Mouse (Mus musculus): ENCODE results near the gene Skap1.
"Not testable (repeated sequence)": the region's sequence is repeated elsewhere in the genome, so short reads cannot be mapped to it uniquely, and the experiment has no call there.

Gene Skap1

DNA sequence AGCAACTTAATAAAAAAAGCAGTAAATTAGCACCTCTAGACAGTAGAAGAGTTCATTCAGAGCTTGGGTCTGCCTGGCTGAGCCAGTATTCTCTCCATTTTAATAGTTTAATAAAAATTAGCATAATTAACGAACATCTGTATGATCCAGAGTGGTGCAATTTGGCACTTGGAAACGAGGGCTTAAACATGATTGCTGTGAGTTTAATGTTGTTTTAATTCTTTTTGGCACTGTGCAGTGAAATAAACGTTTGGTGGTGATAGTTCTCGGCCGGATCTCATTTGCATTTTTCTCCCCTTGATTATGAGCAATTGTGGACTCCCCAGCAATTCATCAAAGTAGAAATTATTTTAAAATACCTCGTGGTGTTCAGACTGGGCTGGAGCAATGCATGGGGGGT, 282.3 kb downstream of the Skap1 start:
- DNase-seq (ENCODE audit: low spot score in 2 of 2) = no peak

DNA sequence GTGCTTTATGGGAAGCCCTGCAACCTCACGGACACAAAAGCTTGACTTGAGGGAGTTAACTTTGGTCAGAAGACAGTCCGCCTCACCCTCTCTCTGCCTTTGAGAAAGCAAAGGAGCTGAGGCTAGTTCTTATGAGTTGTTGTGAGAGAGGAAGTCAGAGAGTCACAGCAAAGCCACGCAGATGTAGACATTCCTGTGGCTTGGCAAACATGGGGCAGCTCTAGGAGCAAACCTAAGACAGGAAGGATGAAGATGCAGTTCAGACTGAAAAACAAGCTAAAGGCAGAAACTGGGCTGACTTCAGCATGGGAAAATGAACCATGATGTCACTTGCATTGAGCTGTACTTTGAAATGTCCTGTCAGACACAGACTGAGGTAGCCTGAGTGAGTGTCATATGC, 283.2 kb downstream of the Skap1 start:
- no peak for DNase-seq (ENCODE audit: low spot score in 2 of 2)

DNA sequence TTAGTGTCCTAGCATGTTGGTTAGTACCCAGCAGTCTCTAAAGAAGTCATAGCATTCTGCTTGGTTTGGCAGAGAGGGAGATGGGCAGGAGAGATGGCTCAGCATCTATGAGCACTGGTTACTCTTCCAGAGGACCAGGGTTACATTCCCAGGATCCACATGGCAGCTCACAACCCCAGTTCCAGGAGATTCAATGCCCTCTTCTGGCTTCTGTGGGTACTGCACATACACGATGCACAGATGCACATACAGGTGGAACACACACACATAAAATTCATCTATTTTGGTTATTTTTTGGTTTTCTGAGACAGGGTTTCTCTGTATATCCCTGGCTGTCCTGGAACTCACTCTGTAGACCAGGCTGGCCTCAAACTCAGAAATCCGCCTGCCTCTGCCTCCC, 290.9 kb downstream of the Skap1 start:
- no peak for DNase-seq (ENCODE audit: low spot score in 2 of 2)

DNA sequence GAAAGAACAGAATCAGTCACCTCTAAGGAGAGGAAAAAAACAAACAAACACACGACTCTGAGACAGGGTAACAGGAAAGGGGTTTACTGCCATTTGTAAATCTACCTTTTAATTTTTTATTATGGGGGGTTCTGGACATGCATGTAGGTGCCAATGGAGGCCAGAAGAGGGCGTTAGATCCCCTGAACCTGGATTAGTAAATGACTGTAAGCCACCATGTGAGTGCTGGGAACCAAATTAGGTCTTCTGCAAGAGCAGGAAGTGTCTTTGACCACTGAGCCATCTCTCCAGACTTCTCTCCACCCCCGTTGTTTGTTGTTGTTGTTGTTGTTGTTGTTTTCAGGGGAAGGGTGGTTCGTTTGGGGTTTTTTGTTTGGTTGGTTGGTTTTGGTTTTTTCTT, 293.0 kb downstream of the Skap1 start:
- DNase-seq (ENCODE audit: low spot score in 2 of 2) = no peak

DNA sequence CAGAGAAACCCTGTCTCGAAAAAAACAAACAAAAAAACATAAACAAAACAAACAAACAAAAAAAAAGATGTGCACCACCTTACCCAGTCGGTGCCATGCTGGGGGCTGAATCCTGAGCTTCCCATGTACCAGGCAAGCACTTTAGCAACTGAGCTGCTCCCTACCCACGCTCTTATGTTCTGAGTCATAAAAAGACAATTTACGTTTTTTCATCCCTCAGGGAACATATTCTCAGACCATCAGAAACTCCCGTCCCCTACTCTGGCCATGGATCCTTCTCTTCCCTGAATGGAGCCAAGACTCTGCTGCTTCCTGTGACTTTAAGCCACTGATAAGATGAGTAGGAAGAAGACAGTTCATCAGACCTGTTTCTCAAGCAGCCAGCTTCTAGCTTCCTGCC, 294.0 kb downstream of the Skap1 start:
- no peak for DNase-seq (ENCODE audit: low spot score in 2 of 2)

DNA sequence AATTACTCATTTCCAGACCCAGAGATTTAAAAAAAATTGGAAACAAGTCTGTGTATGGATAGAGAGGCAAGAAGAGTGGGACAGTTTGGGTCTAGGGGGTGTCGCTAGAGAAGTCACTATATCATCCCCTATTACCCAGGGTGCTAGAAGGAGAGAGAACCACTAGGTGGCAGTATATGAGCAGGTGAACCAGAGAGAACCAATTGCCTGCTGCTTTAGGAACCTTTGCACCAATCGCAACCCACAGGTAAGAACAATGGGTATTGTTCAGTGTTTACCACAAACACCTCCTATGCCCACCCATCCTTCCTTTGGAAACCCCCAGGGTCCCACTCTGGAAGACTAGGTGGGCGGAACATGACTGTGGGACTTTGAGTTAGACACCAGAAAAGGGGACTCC, 295.6 kb downstream of the Skap1 start:
- peak; percentile 69 to 78 for DNase-seq (ENCODE audit: low spot score in 2 of 2)

DNA sequence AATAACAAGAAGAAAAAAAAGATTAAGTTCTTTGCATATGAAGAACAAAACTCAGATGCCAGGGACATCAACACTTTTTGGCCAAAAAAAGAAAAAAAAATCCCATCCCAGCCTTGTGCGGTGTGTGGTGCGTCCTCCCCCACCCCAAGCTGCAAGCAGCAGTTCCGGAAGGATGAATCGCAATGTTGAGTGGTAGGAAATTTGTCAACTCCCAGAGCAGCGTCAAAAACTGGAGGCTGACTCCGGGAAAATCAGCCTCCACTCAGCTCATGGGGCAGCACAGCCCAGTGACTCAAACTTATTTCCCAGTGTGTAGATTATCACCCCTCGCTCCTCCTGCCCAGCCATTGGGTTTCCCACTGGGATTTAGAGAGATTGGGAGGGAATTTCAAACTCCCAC, 297.6 kb downstream of the Skap1 start:
- no peak for DNase-seq (ENCODE audit: low spot score in 2 of 2)

DNA sequence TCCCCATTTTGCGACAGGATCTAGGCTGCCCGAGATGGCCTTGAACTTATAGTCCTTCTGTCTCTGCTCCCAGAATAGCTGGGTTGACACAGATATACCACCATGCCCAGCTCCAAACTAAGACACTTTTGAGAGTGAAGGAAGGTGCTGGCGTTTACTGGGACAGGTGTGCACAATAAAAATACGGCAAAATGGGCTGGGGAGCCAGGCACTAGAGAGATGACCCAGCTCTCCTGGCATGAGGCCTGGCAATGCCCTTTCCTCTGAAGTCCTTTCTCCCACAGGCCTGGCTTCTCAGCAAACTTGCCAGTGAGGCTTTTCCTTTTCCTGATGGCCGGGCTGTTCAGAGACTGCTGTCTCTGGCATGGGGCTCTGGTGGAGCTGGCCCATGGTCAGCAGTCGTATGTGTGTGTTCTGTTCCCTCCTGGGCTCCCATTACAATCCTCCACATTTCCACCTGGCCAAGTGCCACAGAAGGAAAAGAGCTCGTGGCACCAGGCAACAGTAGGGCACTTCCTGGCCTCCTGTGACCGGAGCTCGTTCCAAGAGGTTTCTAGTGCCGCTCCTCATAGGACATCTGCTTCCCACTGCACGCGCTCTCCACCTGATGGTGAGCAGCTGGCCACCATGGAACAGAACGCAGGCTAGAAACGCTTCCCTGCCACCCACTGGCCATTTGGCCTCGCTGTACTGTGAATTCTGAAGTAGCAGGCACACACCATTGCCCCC, 298.5 kb downstream of the Skap1 start:
- DNase-seq (ENCODE audit: low spot score in 2 of 2) = peak in 1 of 2 experiments; percentile 11

DNA sequence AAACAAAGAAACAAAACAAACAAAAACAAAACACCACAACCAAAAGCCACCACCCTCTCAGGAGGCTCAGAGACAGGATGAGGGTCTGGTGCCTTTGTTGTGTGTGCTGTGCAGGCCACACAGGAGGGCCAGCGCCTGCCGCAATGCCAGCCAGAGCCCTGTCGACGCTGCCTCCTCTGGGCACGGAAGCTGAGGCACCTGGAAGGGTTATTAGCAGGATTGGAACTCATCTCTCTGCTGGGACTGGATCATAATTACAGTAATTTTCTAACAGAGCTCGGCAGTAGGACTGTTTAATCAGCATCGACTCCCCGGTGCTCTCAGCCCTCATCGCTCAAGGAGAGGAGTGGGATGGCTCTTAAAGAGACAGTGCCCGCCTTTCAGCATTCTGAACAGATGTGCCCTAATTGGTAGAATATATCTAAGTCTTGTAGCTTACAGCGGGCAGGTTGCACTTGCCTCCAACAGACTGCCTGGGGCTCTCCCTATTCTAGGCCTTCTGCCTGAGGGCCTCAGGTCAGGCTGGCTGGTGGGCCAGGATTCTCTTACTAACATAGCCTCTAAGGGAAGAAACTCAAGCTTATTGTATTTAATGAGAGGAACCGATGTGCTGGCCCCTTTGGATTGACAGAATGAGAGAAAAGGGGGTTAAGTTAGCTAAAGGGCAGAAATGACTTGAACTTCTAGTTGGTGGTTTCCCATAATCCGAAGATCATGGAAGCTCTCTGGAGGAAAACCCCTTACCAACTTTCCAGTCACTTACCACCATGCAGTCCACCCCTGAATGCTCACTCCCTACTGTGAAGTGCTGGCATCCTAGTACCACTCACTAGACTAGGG, 300.3 kb downstream of the Skap1 start:
- no peak for DNase-seq (ENCODE audit: low spot score in 2 of 2)

DNA sequence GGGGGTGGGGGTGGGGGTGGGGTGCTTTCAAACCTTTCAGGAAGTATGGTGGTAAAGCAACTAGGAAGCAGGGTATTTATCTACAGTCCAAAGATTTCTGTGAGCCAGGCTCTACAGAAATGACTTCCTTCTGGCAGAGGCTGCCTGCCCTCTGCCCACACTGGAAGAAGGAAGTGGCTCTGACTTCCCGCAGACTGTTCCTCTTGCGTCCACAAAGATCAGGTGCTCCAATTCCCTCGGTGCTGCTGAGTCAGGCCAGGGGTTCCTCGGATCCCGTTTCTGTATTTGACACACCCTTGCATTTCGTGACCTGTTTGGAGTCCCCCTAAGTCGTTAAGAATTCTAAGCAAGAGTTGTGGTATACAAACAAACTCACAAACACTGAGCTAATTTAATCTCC, 301.3 kb downstream of the Skap1 start:
- peak; percentile 50 to 78 for DNase-seq (ENCODE audit: low spot score in 2 of 2)

DNA sequence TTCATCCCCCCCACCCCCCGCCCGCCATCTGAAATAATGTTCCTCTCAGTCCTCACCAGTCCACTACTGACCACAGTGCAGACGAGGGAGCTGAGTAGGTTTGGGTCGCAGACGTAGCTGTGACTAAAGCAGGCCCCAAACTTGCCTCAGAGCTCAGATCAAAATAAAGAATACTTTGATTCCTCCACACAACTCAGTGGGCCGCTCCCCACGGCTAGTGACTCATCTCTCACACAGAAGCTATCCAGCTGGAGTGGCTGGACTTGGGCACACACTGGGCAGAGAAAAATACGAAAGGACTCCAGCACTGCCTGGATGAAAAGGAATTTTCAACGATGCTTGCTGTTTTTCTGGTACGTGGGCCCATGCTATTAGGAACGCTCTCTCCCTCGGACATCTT, 302.2 kb downstream of the Skap1 start:
- no peak for DNase-seq (ENCODE audit: low spot score in 2 of 2)

DNA sequence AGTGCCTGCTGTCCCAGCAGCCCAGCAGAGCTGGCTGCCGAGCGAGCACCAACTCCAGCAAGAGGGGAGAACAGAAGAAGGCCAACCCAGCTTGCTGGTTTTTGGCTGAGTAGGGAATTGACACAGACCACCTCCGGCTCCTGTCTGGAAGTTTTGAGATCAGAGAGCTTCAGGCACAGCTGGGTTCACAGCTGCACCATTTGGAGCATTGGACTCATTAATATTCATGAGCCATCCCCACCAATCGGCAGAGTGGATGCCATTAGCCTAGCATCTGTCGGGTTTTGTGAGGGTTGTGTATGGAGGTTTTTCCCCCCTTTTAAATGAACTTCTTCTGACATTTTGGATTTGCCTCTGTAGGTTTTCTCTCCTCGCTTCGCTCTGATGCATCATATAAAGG, 302.7 kb downstream of the Skap1 start:
- DNase-seq (ENCODE audit: low spot score in 2 of 2) = no peak

DNA sequence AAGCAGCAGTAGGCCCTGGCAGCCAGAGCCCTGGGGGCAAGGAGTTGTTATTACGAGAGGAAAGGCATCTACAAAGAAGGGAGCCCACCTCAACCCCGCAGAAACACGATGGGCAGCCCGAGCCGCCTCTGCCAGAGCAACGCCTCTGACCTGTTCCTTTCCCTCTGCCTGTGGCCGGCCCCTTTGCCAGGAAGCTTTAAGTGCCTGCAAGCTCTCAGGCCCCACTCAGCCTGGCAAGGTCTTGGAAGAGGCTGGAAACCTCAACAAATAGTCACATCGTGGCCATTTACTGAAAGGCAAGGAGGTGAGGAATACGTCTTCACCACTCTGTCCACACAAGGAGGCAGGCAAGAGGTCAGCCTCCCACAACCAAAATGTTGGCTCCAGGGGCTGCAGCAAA, 303.8 kb downstream of the Skap1 start:
- no peak for DNase-seq (ENCODE audit: low spot score in 2 of 2)

DNA sequence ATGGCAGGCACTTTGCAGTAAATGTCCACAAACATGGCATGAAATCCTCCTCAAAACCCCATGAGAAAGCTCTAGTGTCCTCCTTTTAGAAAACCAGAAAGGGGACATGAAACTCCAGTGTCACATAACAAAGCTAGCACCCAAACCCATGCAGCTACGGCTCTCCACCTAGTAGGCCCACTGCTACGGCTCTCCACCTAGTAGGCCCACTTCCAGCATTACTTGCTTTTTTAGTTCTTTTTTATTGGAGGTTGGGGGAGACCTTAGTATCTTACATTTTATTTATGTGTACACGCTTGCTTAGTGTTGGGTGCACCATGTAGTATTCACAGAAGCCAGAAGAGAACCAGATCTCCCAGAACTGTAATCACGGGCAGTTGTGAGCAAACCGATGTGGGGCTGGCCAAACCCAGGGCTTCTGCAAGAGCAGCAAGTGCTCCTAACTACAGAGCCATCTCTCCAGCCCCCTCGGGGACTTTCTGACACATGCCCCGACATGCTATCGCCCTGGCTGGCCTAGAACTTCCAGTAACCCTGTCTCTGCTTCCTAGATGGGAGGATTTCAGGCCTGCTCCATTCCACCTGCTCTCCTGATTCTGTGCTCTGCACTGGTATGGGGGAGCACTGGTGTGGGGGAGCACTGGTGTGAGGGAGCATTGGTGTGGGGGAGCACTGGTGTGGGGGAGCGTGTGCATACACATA, 307.0 kb downstream of the Skap1 start:
- DNase-seq (ENCODE audit: low spot score in 2 of 2) = no peak

DNA sequence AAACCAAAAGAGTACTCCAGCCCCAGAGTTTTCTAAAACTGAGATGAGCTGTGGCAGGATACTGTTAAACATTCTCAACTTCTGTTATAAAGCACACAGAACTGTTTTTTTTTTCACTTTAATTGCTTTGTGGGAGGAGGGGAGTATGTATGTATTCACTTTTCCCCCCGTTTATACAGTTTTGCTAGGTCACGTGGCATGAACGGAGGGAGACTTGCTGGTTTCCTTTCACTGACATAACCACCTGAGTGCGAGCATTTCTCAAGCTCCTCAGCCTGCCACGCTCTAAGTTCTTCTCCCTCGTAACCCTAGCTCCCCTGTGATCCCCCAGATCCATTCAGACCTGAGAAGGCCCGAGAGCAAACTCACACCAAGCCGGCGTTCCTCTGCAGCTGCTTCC, 308.0 kb downstream of the Skap1 start:
- no peak for DNase-seq (ENCODE audit: low spot score in 2 of 2)

DNA sequence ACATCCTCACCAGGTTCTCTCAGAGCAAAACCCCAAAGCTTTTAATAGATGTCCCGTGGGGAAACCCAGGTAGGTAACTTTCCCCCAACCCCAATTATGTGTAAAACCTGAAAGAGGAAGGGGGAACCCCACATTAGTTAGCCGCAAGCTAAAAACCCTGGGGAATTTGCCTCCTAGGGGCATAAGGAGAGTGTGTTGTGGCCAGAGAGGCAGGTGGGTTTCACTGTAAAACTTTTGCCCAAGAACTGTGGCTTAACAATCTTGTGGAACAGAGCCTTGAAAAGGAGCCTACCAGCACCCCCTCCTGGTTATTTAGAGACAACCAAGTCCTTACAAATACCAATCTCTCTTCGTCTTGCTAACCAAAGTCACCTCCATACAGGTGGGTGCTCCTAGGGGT, 310.1 kb downstream of the Skap1 start:
- no peak for DNase-seq (ENCODE audit: low spot score in 2 of 2)

DNA sequence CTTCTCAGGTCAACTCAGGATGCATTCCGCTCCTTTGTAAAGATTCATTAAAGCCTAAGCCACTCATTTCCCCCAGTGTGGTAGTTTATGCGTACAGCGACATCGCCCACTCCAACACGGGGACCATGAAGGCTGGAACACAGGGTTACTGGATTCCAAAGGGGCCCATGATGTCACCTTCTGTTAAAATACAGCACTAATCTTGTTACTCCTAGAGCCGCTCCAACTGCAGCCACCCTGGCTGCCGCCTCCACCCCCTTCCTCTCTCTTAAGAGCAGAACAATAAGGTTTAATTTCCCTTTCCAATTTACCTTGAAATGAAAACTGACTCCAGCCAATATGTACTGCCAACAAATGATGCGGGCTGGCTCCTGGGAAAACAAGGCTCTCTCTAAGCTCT, 310.7 kb downstream of the Skap1 start:
- DNase-seq (ENCODE audit: low spot score in 2 of 2) = no peak

DNA sequence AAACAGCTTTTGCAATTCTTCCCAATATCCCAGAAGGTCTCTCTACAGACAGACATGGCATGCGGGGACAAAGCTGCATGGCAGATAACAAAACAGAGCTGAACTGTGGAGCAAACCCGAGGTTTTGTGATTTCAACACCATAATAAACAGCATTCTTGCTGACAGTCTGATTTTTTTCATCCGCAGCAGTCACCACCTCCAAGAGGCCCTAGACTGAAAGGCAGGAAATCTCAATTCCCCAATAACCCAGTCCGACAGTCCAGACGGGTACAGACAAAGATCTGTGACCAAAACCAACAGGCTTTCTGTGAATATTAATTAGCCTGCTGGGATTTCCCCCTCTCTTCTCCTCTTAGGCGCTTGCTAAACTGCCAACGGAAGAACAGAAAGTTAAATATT, 311.3 kb downstream of the Skap1 start:
- DNase-seq (ENCODE audit: low spot score in 2 of 2) = no peak

DNA sequence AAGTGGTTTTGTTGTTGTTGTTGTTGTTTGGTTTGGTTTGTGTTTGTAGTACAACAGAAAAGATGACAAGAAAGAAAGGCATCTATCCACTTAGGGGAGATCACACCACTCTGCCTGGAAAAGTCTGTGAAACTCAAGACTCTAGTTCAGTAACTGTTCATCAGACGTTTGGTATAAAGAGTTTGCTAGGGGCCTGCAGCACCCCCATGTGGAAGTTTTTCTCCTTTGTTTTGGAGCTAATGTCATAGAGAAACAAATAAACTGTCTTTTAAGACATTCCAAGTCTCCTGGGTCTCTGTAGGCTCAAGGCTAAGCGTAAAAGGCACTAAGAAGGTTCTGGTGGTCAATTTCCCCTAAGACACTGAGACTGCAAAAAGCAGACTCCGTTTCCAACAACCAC, 311.7 kb downstream of the Skap1 start:
- DNase-seq (ENCODE audit: low spot score in 2 of 2) = no peak

DNA sequence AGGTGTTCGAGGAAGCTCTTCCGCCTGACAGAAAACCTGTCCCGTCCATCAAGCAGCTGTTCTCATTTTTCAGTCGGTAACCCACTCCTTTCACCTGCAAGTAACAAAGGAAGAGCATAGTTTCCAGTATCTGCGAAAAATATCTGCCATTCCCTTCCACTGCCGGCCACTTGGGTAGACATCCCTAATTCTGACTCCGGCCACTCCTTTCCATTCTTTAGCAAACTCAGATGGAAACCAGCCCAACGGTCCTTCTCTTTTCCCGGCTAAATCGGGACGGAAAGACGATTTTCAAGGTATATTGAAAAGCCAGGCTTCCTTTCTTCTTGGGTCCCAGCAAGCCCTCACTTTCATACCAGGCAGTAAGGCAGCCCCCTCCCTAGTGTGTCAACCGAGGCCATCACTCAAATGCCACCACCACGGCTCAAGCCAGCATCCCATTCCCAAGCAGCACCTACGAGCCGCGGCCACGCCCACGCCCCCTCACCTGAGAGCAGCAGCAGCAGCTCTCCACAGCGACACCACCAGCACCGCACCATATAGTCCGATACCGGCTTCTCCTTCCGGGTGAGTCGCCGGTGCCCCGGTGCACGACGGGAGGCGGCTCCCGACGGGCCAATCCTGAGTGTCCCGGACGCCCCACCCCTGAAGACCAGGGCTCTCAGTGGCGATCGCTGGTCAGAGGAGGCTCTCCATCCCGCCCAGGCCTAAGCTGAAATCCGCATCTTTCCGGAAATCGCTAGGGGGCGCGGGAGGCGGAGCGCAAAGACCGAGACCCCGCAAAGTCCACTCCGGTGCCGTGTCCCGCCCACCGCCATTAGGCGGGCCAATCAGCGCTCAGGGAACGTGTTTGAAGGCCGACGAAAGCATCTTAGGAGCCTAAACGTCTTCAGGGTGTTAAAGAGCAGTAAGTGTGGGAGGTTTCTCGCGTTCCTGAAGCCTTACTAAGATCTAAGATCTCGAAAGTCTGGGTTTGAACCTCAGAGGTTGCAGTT, 312.9 kb downstream of the Skap1 start, which contains the start of gene Snx11:
Gene Snx11 (minus strand): TSS at position 592 of the 995 bp plus-strand sequence.
- DNase-seq (ENCODE audit: low spot score in 2 of 2) = peak; percentile 100

DNA sequence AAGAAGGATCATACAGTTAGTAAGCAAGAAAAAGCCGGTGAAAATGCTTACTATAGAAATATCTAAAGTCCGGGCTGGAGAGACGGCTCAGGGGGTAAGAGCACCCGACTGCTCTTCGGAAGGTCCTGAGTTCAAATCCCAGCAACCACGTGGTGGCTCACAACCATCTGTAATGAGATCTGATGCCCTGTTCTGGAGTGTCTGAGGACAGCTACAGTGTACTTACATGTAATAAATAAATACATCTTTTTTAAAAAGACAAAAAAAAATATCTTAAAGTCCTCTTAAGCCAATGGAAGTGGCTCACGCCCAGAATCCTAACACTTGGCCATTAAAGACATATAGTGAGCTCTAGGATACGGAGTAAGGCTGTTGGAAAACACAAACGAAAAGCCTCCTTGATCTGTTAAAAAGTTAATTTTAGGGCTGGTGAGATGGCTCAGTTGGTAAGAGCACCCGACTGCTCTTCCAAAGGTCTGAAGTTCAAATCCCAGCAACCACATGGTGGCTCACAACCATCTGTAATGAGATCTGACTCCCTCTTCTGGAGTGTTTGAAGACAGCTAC, 313.8 kb downstream of the Skap1 start:
- not testable (repeated sequence) for DNase-seq (ENCODE audit: low spot score in 2 of 2)

Measured in heart, adult 9 months (tissue).